Mouse (Mus musculus): ENCODE results near the gene Arrb1.

Gene Arrb1

DNA sequence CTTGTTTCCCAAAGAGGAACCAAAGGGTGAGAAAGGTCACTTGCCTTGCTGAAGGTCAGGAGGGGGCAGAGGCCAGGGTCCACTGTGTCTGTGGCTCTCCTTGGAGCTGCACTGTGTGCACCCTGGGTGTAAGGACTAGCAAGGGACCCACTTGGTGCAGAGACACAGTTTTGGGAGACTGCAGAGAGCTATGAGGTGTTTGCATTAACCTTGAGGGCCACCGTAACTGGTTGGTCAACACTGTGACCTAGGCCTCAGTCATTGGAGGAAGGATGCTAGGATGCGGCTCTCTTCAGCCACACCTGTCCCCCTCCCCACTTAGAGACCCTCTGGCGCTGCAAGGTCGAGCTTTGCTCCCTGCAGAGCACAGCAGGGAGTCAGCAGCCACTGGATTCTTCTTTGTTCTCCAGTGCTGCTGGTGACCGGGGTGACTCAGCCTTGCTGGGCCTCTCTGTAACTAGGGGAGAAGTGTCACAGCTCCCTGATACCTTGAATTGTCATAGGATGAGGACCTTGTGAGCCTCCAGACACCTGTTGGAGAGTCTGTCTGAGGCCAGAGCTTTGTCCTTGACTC is 2.0 kb downstream of the Arrb1 start:
- DNase-seq (ENCODE audit: low read depth, low spot score): no peak

GRCm38 (mm10) chr7:99538421-99538820 is 3.2 kb downstream of the Arrb1 start:
- no peak for DNase-seq (ENCODE audit: low read depth, low spot score)

DNA sequence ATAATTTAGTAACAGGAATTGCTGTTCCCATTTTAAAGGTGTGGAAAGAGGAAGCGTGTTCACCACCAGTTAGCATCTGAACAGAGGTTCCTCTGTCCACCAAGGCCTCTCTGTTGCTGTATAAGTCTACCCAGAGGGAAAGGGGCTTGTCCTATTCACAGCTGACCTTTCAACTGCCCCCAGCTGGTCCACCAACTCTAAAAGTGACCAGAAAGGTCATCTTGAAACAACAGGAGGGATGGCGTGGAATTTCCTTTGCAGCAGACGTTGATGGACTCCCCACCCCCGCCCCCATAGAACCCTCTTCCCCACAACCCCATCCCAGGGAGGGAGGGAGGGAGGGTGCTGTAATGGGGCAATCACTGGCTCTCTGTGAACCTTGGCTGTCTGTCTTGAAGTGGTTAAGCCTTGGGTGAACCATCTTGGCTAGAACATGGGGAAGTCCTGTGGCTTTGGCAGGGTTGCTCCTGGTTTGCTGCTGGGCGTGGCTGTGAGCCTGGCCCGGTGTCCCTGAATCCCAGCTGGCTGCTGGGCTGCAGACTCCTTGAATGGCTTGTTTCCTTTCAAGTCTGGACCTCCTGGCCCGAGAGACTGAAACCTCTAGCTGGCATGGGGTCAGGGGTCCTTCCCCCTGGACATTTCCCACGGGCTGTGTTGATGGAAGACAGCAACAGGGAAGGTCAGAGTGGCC is 4.1 kb downstream of the Arrb1 start:
- no peak for DNase-seq (ENCODE audit: low read depth, low spot score)

GRCm38 (mm10) chr7:99540016-99540415 is 4.8 kb downstream of the Arrb1 start:
- DNase-seq (ENCODE audit: low read depth, low spot score): no peak

GRCm38 (mm10) chr7:99541204-99541603 is 5.9 kb downstream of the Arrb1 start:
- no peak for DNase-seq (ENCODE audit: low read depth, low spot score)

DNA sequence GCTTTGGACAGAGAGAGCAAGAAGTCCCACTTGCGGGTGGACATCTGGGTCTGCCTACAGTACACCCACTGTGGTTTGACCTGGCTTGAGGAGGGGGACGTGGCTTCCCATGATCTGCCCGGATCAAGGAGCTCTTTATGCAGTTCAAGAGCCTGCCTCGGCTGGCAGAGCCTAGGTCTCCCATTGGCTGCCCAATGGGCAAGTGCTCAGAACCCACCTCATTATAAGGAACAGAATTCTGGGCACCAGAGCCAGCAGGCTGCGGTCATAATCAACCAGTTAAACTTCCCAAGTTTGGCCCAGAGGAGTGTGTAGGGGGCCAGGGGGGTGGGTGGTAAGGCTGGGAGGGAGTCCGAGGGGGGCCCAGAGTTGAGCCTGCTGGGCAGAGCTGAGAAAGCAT is 9.0 kb downstream of the Arrb1 start:
- no peak for DNase-seq (ENCODE audit: low read depth, low spot score)

DNA sequence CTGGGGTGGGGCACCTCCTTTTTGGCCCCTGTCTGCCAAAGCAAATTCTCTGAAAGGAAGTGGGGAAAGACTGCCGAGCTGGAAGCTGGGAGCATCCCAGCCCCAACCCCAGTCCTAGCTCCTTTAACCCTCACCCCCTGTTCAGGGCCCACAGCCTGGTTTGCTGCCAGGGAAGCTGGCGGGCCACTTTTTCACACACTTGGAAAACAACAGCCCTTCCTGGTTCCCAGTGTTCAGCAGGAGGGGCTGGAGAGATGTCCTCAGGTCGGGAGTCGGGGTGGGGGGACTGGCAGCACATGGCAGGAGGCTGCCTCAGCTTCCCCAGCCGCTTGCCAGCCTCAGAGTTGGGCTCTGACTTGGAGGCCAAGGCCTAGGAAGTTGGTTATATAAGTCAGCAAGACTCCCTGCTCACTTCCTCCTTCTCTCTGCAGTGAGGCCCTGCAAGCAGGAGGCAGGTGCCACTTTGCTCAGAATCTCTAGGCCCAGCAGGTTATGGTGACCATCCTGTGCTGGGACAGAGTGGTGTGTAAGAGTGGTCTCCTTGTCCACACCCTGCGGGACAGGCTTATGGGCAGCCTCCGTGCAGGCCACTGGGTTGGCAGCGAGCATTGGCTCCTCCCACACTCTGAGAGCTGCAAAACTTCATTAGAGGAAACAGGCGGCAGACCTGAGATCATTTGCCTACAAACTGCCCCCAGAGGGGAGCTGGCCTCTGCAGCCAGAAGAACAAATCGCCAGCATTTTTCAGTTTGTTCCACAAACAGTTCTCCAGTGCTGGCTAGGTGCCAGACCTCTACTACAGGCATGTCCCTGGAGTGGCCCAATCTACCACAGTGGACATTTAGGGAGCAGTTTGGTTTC is 10.8 kb downstream of the Arrb1 start:
- DNase-seq (ENCODE audit: low read depth, low spot score): no peak

DNA sequence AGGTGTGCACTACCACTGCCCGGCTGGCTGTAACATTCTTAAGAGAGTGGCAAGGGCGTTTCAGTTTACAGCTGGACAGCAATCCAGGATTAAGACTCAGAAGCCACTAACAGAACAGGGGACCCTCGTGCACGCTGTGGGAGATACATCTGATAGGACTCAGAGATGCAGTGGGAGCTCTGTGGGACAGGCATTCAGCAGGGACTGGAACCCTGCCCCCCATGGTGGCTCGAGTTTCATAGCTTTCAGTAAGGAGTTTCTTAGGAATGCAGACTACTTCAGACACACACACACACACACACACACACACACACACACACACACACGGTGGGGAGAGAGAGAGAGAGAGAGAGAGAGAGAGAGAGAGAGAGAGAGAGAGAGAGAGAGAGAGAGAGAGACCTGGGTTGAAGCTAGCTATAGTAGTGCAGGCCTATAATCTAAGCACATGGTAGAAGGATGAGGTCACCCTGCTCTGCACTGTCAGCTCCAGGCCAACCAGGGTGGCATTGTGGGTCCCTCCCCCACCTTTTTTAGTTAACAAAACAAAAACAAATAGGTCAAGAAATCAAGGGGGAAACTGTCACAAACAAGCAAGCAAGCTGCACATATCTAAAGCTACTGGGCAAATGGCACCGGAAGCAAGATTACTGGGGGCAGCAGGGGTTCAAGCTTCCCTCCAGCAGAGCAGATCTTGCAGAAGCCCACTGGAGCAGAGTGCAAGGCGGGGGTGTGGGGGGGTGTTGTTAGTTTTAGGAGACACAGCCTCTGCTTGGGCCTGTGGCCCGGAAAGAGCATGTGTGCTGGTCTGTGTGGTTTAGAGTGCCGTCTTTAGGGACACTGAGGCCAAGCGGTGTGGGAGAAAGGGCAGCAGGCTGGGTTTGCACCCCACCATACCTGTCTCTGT is 12.6 kb downstream of the Arrb1 start:
- no peak for DNase-seq (ENCODE audit: low read depth, low spot score)

GRCm38 (mm10) chr7:99549668-99550067 is 14.4 kb downstream of the Arrb1 start:
- no peak for DNase-seq (ENCODE audit: low read depth, low spot score)

DNA sequence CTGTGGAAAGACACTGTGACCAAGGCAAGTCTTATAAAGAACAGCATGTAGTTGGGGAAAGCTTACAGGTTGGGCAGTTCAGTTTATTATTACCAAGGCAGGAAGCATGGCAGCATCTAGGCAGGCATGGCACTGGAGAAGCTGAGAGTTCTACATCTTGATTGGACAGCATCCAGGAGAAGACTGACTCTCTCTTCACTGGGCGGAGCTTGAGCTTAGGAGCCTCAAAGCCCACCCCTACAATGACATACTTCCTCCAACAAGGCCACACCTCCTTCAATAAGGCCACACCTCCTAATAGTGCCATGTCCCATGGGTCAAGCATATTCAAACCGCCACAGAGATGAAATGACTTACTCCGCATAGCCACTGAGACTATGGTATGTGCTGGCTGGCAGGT is 16.4 kb downstream of the Arrb1 start:
- peak; percentile 72 for DNase-seq (ENCODE audit: low read depth, low spot score)

GRCm38 (mm10) chr7:99553222-99553884 is 18.1 kb downstream of the Arrb1 start:
- DNase-seq (ENCODE audit: low read depth, low spot score): peak; percentile 54

GRCm38 (mm10) chr7:99553885-99554269 is 18.6 kb downstream of the Arrb1 start:
- no peak for DNase-seq (ENCODE audit: low read depth, low spot score)

- no peak for DNase-seq (ENCODE audit: low read depth, low spot score)
Observed at GRCm38 (mm10) chr7:99555862-99556261, 20.6 kb downstream of the Arrb1 start.

GRCm38 (mm10) chr7:99559091-99559490 is 23.8 kb downstream of the Arrb1 start:
- DNase-seq (ENCODE audit: low read depth, low spot score): peak; percentile 71

DNA sequence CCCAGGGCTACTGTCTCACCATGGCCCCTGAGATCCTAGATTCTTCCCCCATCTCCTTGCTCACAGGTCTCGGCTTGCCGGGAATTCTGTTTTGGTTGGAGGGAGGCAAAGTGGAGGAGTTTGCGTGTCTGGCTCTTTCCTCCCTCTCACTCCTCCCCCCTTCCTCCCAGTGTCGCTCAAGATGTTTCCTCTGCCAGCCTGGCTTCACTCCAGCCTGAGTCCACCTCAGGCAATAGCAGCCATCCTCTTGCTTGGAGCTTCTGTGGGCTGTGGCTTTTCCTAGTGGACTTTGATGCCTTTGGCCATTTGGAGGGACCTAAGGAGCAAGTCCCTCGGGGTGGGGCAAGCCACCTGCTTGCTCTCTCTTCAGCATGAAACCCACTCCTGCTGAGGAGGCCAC is 27.2 kb downstream of the Arrb1 start:
- DNase-seq (ENCODE audit: low read depth, low spot score): no peak

DNA sequence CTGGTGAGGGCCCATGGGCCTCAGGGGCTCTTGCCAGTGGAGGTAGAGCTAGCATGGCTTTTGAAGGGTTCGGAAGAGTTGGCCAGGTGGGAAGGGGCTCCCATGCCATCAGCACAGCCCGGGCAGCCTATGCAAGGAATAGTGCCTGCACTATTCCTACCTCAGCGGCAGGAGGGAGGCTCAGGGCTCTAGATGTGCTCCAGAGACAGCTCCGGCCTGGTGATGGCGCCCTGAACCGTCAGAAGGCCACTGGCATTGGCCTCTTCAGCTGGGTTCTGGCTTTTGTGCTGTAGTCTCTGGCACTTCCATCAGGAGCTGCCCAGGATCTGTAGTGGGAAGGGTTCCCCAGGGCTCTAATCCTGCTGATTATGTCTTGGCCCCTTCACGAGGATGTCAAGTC is 28.0 kb downstream of the Arrb1 start:
- DNase-seq (ENCODE audit: low read depth, low spot score): no peak

DNA sequence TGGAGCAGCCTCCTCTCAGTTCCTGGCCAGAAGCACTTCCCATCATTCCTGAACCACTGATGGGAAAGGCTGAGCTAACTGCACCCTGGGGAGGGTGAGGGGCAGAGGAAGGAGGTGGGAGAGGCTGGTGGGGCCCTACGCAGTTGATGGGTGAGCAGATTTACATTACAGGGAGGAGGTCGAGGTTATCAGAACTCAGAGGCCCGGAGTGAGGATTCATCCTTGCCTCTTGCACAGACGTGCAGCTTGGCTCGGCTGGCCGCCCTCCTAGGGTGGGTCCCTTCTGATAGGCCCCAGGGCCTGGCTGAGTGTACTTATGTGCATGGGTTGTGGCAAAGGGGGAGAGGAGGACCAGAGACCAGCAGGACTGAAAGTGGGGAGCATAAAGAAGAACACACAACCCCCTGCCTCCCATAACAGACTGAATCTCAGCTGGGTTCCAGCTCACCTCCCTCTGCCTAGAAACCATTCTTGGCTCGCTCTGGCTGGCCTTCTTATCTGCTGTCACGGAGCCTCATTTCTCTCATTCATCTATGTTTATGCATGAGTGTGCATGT is 30.1 kb downstream of the Arrb1 start:
- DNase-seq (ENCODE audit: low read depth, low spot score): no peak

- no peak for DNase-seq (ENCODE audit: low read depth, low spot score)
Observed at GRCm38 (mm10) chr7:99570680-99571079, 35.4 kb downstream of the Arrb1 start.

DNA sequence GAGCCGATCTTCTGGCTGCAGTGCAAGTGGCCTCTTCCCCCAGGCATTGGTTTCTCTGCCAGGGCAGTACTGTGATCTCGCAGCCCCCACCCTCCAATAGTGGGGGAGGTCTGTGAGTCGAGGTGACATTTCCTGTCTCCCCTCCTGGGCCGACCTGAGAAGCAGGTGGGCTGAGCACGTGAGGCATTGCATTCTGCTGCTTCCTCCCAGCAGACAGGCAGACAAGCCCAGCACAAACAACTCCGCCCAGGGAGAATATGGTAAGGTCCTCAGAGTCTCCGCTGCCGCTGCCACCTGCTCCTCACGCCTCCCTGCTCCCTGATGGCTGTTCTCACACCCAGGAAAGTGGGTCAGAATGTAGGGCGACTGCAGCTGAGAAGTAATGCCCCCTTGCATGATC is 37.7 kb downstream of the Arrb1 start:
- no peak for DNase-seq (ENCODE audit: low read depth, low spot score)

- no peak for DNase-seq (ENCODE audit: low read depth, low spot score)
Observed at GRCm38 (mm10) chr7:99573351-99573750, 38.1 kb downstream of the Arrb1 start.

GRCm38 (mm10) chr7:99578246-99578645 is 43.0 kb downstream of the Arrb1 start:
- no peak for DNase-seq (ENCODE audit: low read depth, low spot score)
